Mouse (Mus musculus) thymus, adult 2 months (tissue): ENCODE results near the gene N4bp1.

ENCODE experiments used
- CTCF ChIP-seq: fragments of 200-500 bp; IDR thresholded peaks from 2 replicates; pipeline ENCODE4 v1.5.1; 2012; ENCODE audit warnings: mild to moderate bottlenecking, control low read depth, low read length, moderate library complexity, borderline replicate concordance; ENCODE audit not compliant: control insufficient read depth, poor library complexity, insufficient read depth; ENCODE audit errors: extremely low read depth
- POLR2A ChIP-seq: fragments of 200-500 bp; IDR thresholded peaks from 2 replicates; pipeline ENCODE4 v1.6.1; 2012; ENCODE audit warnings: mild to moderate bottlenecking, low read length, control low read depth, moderate library complexity; ENCODE audit not compliant: control insufficient read depth, poor library complexity, insufficient read depth; ENCODE audit errors: extremely low read depth

DNA sequence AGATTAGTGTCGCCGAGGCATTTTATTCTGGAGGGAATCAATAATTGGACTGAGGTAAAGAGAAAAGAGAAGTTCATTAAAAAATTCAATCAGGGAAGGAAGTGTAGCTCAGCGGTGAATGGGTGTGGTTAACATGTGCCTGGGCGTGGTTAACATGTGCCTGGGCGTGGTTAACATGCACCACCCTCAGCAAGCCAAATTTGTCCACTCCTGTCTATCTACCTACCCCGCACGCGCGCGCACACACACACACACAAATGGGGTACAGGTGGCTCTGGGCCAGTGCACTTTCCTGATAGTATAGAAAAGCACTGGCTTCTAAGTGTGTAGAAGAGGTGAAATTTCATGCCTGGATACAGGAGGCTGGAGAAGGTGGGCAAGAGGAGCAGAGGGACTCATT lies 119.9 kb downstream of the N4bp1 start:
- TF ChIP-seq CTCF (no peak), POLR2A (no peak)
